Mouse (Mus musculus) heart, adult 18-20 months (tissue): ENCODE data around the gene Chst14. TPM values are rescaled to one million over a fixed set of nuclear protein-coding genes. Genes with fewer than 3 reads are reported as not detected.
A peak's percentile ranks its signal among the peaks of the same experiment; 100 is the strongest.

Source experiments
- DNase-seq, 2 experiments: peaks; one replicate each; pipeline ENCODE4 v3.0.0; 2021 to 2022; ENCODE audit warnings: mixed read lengths in 1 of 2
- long read RNA-seq, 2 experiments: library from polyadenylated mRNA; stranded (forward); transcript quantifications; one replicate each; pipeline ENCODE4 v2.0.0; 2021
- total RNA-seq, 2 experiments: library from RNA; stranded (reverse); gene quantifications; 2 replicates each; pipeline ENCODE4 v1.2.3; 2021

Chst14 gene
- total RNA-seq: 1 to 10 TPM; 6.9 to 7.9 TPM
- long read RNA-seq, experiment 1, transcript Chst14-201 (1 exons, 2,090 nt): major isoform, 8 of 8 reads
- long read RNA-seq, experiment 1, partial matches to known transcripts: 0 of 8 reads
- long read RNA-seq, experiment 1, other reads (novel, unspliced or antisense): 0 of 8 reads
- long read RNA-seq, experiment 2, partial matches to known transcripts: 0 of 3 reads
- long read RNA-seq, experiment 2, other reads (novel, unspliced or antisense): 0 of 3 reads

GRCm38 (mm10) chr2:118926361-118926997, at the start of gene Chst14:
TSS of gene Chst14 (plus strand) at chr2:118926496.
- peak; percentile 86 to 89 for DNase-seq

- DNase-seq: peak; percentile 53 to 61
Measured at GRCm38 (mm10) chr2:118881019-118881418, 45.3 kb upstream of the Chst14 start.

GRCm38 (mm10) chr2:118881956-118882355, 44.3 kb upstream of the Chst14 start:
- DNase-seq: no peak

- DNase-seq: peak; percentile 84 to 96
Measured at GRCm38 (mm10) chr2:118882840-118883679, 43.2 kb upstream of the Chst14 start.

GRCm38 (mm10) chr2:118887440-118887839, 38.9 kb upstream of the Chst14 start:
- no peak for DNase-seq

- peak in 1 of 2 experiments; percentile 45 for DNase-seq
Measured at GRCm38 (mm10) chr2:118887845-118888548, 38.3 kb upstream of the Chst14 start.

- DNase-seq: no peak
Measured at GRCm38 (mm10) chr2:118891173-118891572, 35.1 kb upstream of the Chst14 start.

- peak; percentile 49 to 63 for DNase-seq
Measured at GRCm38 (mm10) chr2:118895990-118896913, 30.0 kb upstream of the Chst14 start.

GRCm38 (mm10) chr2:118896914-118897291, 29.4 kb upstream of the Chst14 start:
- peak; percentile 20 to 42 for DNase-seq

GRCm38 (mm10) chr2:118897392-118897791, 28.9 kb upstream of the Chst14 start:
- DNase-seq: no peak

- no peak for DNase-seq
Measured at GRCm38 (mm10) chr2:118897808-118898207, 28.5 kb upstream of the Chst14 start.

GRCm38 (mm10) chr2:118898771-118899170, 27.5 kb upstream of the Chst14 start:
- DNase-seq: no peak

GRCm38 (mm10) chr2:118899306-118899705, 27.0 kb upstream of the Chst14 start:
- DNase-seq: no peak

GRCm38 (mm10) chr2:118899981-118900825, 26.1 kb upstream of the Chst14 start, which contains the start of gene Bahd1:
TSS of gene Bahd1 (plus strand) at chr2:118900377.
- DNase-seq: peak; percentile 37 to 55

- no peak for DNase-seq
Measured at GRCm38 (mm10) chr2:118900826-118901140, 25.5 kb upstream of the Chst14 start.

- DNase-seq: peak; percentile 96 to 99
Measured at GRCm38 (mm10) chr2:118901175-118902031, 24.9 kb upstream of the Chst14 start.

GRCm38 (mm10) chr2:118902051-118903025, 24.0 kb upstream of the Chst14 start:
- DNase-seq: peak; percentile 58 to 67

- DNase-seq: peak; percentile 42 to 59
Measured at GRCm38 (mm10) chr2:118903333-118903741, 23.0 kb upstream of the Chst14 start.
